Mouse (Mus musculus) ES-E14 (cell line): ENCODE measurements around the gene Gm3164. TPM values are rescaled to one million over a fixed set of nuclear protein-coding genes. Genes with fewer than 3 reads are reported as not detected.
"Not testable (repeated sequence)": the region's sequence is repeated elsewhere in the genome, so short reads cannot be mapped to it uniquely, and the experiment has no call there.

Source experiments
- DNase-seq: peaks from one replicate; pipeline ENCODE4 v3.0.0-alpha.2; 2013; ENCODE audit warnings: low read depth, low spot score
- H3K27ac ChIP-seq: 2 replicates; pipeline ENCODE4 v1.5.1; 2012; ENCODE audit warnings: low read depth, mild to moderate bottlenecking, low read length, moderate library complexity, mixed read lengths; ENCODE audit not compliant: poor library complexity, insufficient read depth, severe bottlenecking
- H3K36me3 ChIP-seq: 2 replicates; pipeline ENCODE4 v1.6.1; 2012; ENCODE audit warnings: mild to moderate bottlenecking, low read length, moderate library complexity, mixed read lengths; ENCODE audit not compliant: control insufficient read depth, poor library complexity, insufficient read depth, severe bottlenecking
- H3K4me1 ChIP-seq, 2 experiments: fragments of 150-350 bp in 1 of 2; sonication (generic) in 1 of 2; 2 replicates each; pipeline ENCODE4 v1.6.1; 2012; ENCODE audit warnings: low read length in 2 of 2, mild to moderate bottlenecking in 1 of 2, mixed read lengths in 1 of 2; ENCODE audit not compliant: control insufficient read depth in 2 of 2, insufficient read depth in 2 of 2, poor library complexity in 1 of 2
- H3K4me3 ChIP-seq, 2 experiments: fragments of 150-350 bp in 1 of 2; sonication (generic) in 1 of 2; 2 replicates each; pipeline ENCODE4 v1.5.1; 2012; ENCODE audit warnings: low read length in 2 of 2, low read depth in 1 of 2, mild to moderate bottlenecking in 1 of 2, mixed read lengths in 1 of 2; ENCODE audit not compliant: insufficient read depth in 1 of 2, poor library complexity in 1 of 2, severe bottlenecking in 1 of 2
- H3K9ac ChIP-seq: 2 replicates; pipeline ENCODE4 v1.6.1; 2012; ENCODE audit warnings: low read depth, mild to moderate bottlenecking, low read length, mixed read lengths; ENCODE audit not compliant: poor library complexity, insufficient read depth, severe bottlenecking
- H3K9me3 ChIP-seq: fragments of 150-350 bp; sonication (generic); 2 replicates; pipeline ENCODE4 v1.6.1; 2012; ENCODE audit warnings: low read depth, mild to moderate bottlenecking, low read length; ENCODE audit not compliant: control insufficient read depth, insufficient read depth
- in situ Hi-C, 2 experiments: fragments of 600-800 bp; cut with MboI; formaldehyde crosslinking; loops; one replicate each; pipeline ENCODE4 v1.15.1; 2025; ENCODE audit warnings: low sequenced_read_pairs in 2 of 2, inconsistent platforms in 1 of 2; ENCODE audit not compliant: unreplicated experiment in 2 of 2
- total RNA-seq: library from RNA; depleted of rRNA; stranded (reverse); fragments of 300-350 nt; gene quantifications from 2 replicates; pipeline ENCODE4 v1.2.3, GENCODE M21; 2012; rRNA removed

Gene Gm3164
- total RNA-seq, 1 experiment, result 0.58 TPM

- in situ Hi-C loops, result not testable (repeated sequence)
Measured at GRCm38 (mm10) chr14:4400115-4400789, 15.0 kb upstream of the Gm3164 start.

DNA sequence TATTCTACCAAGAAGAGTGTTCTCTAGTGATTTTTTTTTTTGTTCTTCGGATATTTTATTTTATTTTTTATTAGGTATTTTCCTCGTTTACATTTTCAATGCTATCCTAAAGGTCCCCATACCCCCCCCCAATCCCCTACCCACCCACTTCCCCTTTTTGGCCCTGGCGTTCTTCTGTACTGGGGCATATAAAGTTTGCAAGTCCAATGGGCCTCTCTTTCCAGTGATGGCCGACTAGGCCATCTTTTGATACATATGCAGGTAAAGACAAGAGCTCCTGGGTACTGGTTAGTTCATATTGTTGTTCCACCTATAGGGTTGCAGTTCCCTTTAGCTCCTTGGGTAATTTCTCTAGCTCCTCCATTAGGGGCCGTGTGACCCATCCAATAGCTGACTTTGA lies 14.0 kb upstream of the Gm3164 start:
- not testable (repeated sequence) for DNase-seq

More at GRCm38 (mm10) chr14:4400115-4400789, 15.0 kb upstream of the Gm3164 start:
- H3K9ac ChIP-seq, H3K27ac ChIP-seq, DNase-seq, H3K9me3 ChIP-seq, H3K4me1 ChIP-seq, H3K4me3 ChIP-seq, H3K36me3 ChIP-seq: not testable (repeated sequence)

DNA sequence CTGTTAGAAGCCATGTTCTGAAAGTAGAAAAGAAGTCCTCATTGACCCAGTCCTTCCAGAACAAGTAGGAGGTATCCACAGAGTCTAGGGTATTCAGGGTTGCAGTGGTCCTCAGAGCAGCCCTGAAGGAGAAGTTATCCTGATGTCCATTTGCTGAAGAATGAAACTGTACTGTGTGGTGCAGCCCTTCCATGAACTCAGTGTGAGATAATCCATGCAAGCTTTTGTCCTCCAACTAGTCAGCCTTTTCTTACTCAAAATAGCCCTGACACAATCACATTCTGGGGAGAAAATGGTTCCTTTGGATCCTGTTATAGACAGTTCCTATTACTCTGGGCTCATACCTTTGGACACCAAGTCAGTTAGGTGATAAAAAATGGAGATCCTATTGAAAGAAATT lies 11.4 kb upstream of the Gm3164 start:
- H3K36me3 ChIP-seq, H3K4me3 ChIP-seq, H3K9ac ChIP-seq, H3K27ac ChIP-seq, in situ Hi-C loops, H3K9me3 ChIP-seq, DNase-seq, H3K4me1 ChIP-seq: not testable (repeated sequence)

More for the DNA sequence above, 14.0 kb upstream of the Gm3164 start:
- H3K9me3 ChIP-seq, H3K4me1 ChIP-seq, H3K9ac ChIP-seq, in situ Hi-C loops, H3K27ac ChIP-seq, H3K36me3 ChIP-seq, H3K4me3 ChIP-seq: not testable (repeated sequence)

DNA sequence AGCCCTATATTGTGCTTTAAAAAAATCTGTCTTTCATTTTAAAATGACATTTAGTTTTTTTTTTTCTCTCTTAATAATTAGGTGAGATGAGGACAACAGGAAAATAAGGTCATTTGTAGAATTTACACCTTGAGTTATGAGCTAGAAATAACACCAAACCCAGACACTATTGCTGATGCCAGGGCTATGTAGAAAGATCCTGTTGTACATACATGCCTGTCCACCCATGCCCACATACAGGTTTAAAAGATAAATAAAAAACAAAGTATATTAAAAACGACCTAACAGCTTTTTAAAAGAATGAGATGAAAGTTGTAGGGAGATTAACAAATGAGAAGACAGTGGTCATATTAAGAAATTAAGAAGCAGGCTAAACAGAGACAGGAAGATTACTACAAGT lies 5.3 kb upstream of the Gm3164 start:
- in situ Hi-C loops, DNase-seq: not testable (repeated sequence)

GRCm38 (mm10) chr14:4430692-4431091 lies 15.4 kb downstream of the Gm3164 start, which contains the start of gene Gm3173:
TSS of gene Gm3173 (plus strand) at chr14:4430992.
- H3K27ac ChIP-seq, H3K4me1 ChIP-seq, H3K4me3 ChIP-seq, in situ Hi-C loops, DNase-seq, H3K36me3 ChIP-seq, H3K9ac ChIP-seq, H3K9me3 ChIP-seq: not testable (repeated sequence)

More for the DNA sequence above, 5.3 kb upstream of the Gm3164 start:
- H3K4me3 ChIP-seq, H3K9me3 ChIP-seq, H3K4me1 ChIP-seq, H3K27ac ChIP-seq, H3K9ac ChIP-seq, H3K36me3 ChIP-seq: not testable (repeated sequence)

- H3K9ac ChIP-seq, H3K4me1 ChIP-seq, H3K36me3 ChIP-seq, H3K27ac ChIP-seq, H3K4me3 ChIP-seq, DNase-seq, in situ Hi-C loops, H3K9me3 ChIP-seq: not testable (repeated sequence)
Measured at GRCm38 (mm10) chr14:4481445-4481844, 66.2 kb downstream of the Gm3164 start, which contains the start of gene Gm3182. TSS of gene Gm3182 (plus strand) at chr14:4481745.

Other genes starting within 250 kb of the Gm3164 start
- 10.1 and 12.4 TPM in 2 replicates for gene Gm2974, start 232.9 kb upstream of the Gm3164 start, total RNA-seq
- gene Gm3138, start 165.8 kb upstream of the Gm3164 start, total RNA-seq, result not detected in 2 replicates
- gene Gm3149, start 98.2 kb upstream of the Gm3164 start, total RNA-seq, result 0.54 and 0.85 TPM in 2 replicates
- gene 2610042L04Rik, start 80.7 kb upstream of the Gm3164 start, total RNA-seq, result 0.67 and 1.1 TPM in 2 replicates
- 0.09 TPM in 1 of 2 replicates, not detected in the other for gene Gm3159, start 17.9 kb upstream of the Gm3164 start, total RNA-seq
- gene Gm3173, start 15.5 kb downstream of the Gm3164 start, total RNA-seq, result not detected in 2 replicates
- not detected in 2 replicates for gene Gm3182, start 66.3 kb downstream of the Gm3164 start, total RNA-seq
- not detected in 2 replicates for gene Gm3047, start 140.0 kb downstream of the Gm3164 start, total RNA-seq
- 0.18 TPM in 1 of 2 replicates, not detected in the other for gene Gm8159, start 216.9 kb downstream of the Gm3164 start, total RNA-seq
- 0.26 and 0.40 TPM in 2 replicates for gene Gm3239, start 248.7 kb downstream of the Gm3164 start, total RNA-seq